In the genomic region with DNA sequence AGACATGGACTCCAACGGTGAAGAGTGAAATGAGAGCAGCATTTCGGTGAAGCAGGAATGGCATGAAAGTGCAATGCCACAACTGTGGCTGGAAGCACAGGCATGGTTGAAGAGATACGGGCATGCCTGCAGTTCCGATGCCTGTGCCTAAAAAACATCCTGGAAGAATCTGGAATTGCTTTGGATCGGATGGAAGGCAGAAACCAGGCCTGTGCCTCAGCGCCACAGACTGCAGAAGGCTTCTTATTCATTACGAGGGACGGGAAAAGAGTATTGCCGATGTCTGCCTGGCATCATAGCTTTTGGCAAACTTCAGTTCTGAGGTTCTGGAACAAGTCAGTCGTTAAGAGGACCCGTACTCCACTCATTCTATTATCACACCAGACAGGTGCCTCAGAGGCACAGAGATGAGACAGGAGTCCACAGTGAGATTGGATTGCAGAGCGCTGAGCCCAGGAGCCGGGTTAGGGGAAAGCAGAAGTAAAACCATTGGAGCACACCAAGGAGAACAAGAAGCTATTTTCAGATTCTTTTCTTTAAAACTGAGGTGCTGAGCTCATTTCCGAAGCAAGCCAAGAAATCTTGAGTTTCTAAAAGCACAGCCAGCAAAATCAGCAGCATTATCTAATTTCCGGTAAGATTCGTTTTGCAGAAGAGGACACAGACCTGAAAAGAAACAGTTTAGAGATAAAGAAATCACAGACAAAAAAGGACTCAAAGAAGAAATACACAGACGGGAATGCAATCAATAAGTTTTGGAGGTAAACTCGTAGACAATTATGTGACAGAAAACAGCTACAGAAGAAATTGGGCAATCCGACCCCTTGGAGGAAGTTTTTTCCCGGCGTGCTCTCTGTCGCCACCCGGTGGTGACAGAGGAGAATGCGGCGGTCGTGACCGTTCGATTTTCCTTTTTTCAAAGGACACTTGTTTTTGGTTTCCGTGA, we compare ENCODE assay signal across 8 mouse cellular contexts. TPM values are rescaled to one million over a fixed set of nuclear protein-coding genes. Genes with fewer than 3 reads are reported as not detected.
A peak's percentile ranks its signal among the peaks of the same experiment; 100 is the strongest.
DNase-seq lines count a peak whose midpoint lies in the region; ATAC-seq and TF ChIP-seq lines count a peak whose summit lies in the region.
"Not testable (repeated sequence)": the region's sequence is repeated elsewhere in the genome, so short reads cannot be mapped to it uniquely, and the experiment has no call there.

No protein-coding gene starts in this region.

- H3K27me3 ChIP-seq in hindbrain, embryonic 13.5 days: not testable (repeated sequence)

- not testable (repeated sequence) for H3K4me1 ChIP-seq in hindbrain, embryonic 13.5 days (replicated peaks)

- H3K9ac ChIP-seq in hindbrain, embryonic 13.5 days: not testable (repeated sequence)

- H3K4me3 ChIP-seq in gastrocnemius, adult 2 months: peak overlapping the region; percentile 59
- peak overlapping the region; percentile 13 for H3K4me3 ChIP-seq in hindbrain, embryonic 13.5 days

- peak; percentile 68 for DNase-seq in adipocyte (ENCODE audit: low spot score)
- peak; percentile 66 for DNase-seq in embryo, embryonic 10 days (ENCODE audit: low spot score)
- DNase-seq in gastrocnemius, adult 2 months: peak; percentile 81
- peak; percentile 75 to 98 for DNase-seq in left cerebral cortex, adult 18-20 months (ENCODE audit: low spot score in 2 of 2)
- DNase-seq in right cerebral cortex, adult 2 months (ENCODE audit: low spot score in 2 of 2): peak; percentile 85 to 90
- DNase-seq in urinary bladder, postnatal 25 days (ENCODE audit: low spot score): peak; percentile 85

- not testable (repeated sequence) for ATAC-seq in hindbrain, embryonic 13.5 days (ENCODE audit: low FRiP score)
- ATAC-seq in megakaryocyte, adult 5-6 weeks (ENCODE audit: poor library complexity, severe bottlenecking): peak; percentile 62

- 74% methylated on average over 29 of the region's 29 CpGs for WGBS in hindbrain, embryonic 13.5 days

- TF ChIP-seq CTCF in gastrocnemius, adult 2 months (IDR thresholded peaks at IDR 0.05): not testable (repeated sequence)

- peak overlapping the region; percentile 63 for H3K27ac ChIP-seq in gastrocnemius, adult 2 months
- not testable (repeated sequence) for H3K27ac ChIP-seq in hindbrain, embryonic 13.5 days

- intact Hi-C loops in gastrocnemius, adult 2 months (cut with DNase I): loop anchor here (5.0 kb wide), 2 partner anchors 96 to 181 kb away; no protein-coding TSS in a partner anchor

- H3K36me3 ChIP-seq in hindbrain, embryonic 13.5 days: peaks cover 39% of the 10 kb centered on the region

- peaks cover 83% of the 10 kb centered on the region for H3K9me3 ChIP-seq in hindbrain, embryonic 13.5 days

- peak overlapping the region; percentile 38 for H3K4me2 ChIP-seq in hindbrain, embryonic 13.5 days

RNA-seq across cellular contexts. Expression of a gene that starts 30.8 kb away (rescaled TPM):
- 10 to 100 TPM; 25.3 to 29.1 TPM for total RNA-seq in gastrocnemius, adult 2 months (2021)
- 169 and 177 TPM in 2 replicates for polyA plus RNA-seq in hindbrain, embryonic 13.5 days (2015; fragmentation: Nextera tagmentation; extraction: Ambion mirVana)
- 100 to 1,000 TPM in 1 of 2 experiments, 10 to 100 TPM in 1; 96.1 to 185 TPM for total RNA-seq in left cerebral cortex, adult 18-20 months (2021)
- 28.5 and 29.2 TPM in 2 replicates for total RNA-seq in megakaryocyte, adult 5-6 weeks (2015)
- total RNA-seq in megakaryocyte, adult 5-6 weeks (2017): 38.0 and 59.3 TPM in 2 replicates
